Mouse (Mus musculus): Measurements from ENCODE around the gene Calr4. TPM values are rescaled to one million over a fixed set of nuclear protein-coding genes. Genes with fewer than 3 reads are reported as not detected.

Calr4 gene
- polyA plus RNA-seq, 1 experiment from 2014 or later, result 2.2 TPM

DNA sequence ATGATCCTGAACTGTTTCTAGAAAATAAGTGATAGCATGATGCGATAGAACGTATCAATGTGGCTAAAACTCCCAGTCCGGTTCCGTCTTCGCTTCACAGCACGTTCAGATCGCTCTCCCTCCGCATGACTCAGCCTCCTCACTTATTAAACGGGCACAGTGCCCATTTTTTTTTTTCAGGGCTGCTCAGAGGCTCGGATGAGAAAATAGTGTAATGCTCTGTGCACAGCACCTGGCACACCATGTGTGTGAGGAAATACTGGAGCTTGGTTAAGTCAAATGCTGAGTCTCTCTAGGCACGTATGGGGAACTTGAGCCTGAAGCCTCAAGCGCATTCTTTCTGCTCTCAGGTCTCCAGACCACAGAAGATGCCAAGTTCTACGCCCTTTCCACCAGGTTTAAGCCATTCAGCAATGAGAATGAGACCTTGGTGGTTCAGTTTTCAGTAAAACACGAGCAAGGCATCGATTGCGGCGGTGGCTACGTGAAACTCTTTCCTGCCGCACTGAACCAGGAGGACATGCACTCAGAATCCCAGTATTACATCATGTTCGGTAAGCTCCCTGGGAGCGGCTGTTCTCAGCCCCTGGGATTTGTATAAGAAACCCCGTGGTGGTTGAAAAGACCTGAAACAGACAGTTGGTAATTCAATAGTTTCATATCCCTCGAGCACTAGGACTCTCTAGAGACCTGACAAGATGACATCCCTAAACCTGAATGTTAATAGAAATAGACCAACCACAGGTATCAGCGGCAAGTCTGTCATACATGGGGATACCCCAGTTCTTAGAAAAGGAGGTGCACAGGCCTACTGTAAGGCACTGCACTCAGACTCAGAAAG is 4.4 kb downstream of the Calr4 start:
- Histone ChIP-seq H3K9me3 (no peaks in the 10 kb centered on the region), H3K27ac (replicated peaks) (no peak overlapping the region), H3K27me3 (no peaks in the 10 kb centered on the region), H3K4me2 (no peak overlapping the region), H3K4me3 (no peak overlapping the region), H3K36me3 (no peaks in the 10 kb centered on the region), H3K4me1 (replicated peaks) (peaks cover 22% of the 10 kb centered on the region), H3K9ac (no peak overlapping the region)
- no peak for ATAC-seq (ENCODE audit: low FRiP score, low read depth)
- 68% methylated on average over 24 of the region's 24 CpGs for WGBS

DNA sequence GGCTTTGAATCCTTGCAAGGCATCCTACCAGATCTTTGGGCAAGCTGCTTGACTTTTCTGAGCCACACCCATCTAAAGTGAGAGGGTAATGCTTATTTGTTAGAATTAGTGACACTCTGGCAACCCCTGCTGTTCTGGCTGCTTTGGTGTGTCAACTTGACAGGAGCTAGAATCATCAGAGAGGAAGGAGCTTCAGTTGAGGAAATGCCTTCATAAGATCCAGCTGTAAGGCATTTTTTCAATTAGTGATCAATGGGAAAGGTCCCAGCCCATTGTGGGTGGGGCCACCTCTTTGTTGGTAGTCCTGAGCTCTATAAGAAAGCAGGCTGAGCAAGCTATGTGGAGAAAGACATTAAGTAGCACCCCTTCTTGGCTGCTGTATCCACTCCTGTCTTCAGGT is 6.9 kb downstream of the Calr4 start:
- no peak overlapping the region for H3K4me2 ChIP-seq
- H3K27me3 ChIP-seq, result no peaks in the 10 kb centered on the region
- H3K9me3 ChIP-seq, result no peaks in the 10 kb centered on the region
- H3K4me3 ChIP-seq, result no peak overlapping the region
- H3K36me3 ChIP-seq, result no peaks in the 10 kb centered on the region
- no peak overlapping the region for H3K27ac ChIP-seq (replicated peaks)
- ATAC-seq (ENCODE audit: low FRiP score, low read depth), result no peak
- H3K9ac ChIP-seq, result no peak overlapping the region
- peaks cover 13% of the 10 kb centered on the region for H3K4me1 ChIP-seq (replicated peaks)

DNA sequence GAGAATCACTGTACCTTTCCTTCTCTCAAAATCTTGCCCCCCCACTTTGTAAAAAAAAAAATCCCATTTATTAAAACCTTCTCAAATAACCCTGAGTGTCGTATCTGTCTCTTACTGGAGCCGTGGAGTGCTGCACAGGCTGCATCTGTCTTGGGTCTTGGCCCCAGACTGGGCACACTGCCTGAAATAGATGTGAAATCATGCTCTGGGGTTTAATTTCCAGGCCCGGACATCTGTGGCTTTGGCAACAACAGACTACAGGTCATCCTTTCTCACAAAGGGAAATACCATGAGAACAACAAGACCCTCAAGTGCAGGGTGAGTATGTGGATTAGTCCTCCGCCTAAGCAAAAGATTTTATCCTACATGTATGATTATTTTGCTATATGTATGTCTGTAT is 7.6 kb downstream of the Calr4 start:
- H3K36me3 ChIP-seq, result no peaks in the 10 kb centered on the region
- no peak overlapping the region for H3K27ac ChIP-seq (replicated peaks)
- no peaks in the 10 kb centered on the region for H3K9me3 ChIP-seq
- ATAC-seq (ENCODE audit: low FRiP score, low read depth), result 0 out of 2 replicates have a peak, but pooled peaks have one; percentile 58
- no peak overlapping the region for H3K4me3 ChIP-seq
- no peaks in the 10 kb centered on the region for H3K27me3 ChIP-seq
- H3K4me1 ChIP-seq (replicated peaks), result peaks cover 6% of the 10 kb centered on the region
- 48% methylated on average over 4 of the region's 4 CpGs for WGBS
- no peak overlapping the region for H3K4me2 ChIP-seq
- H3K9ac ChIP-seq, result no peak overlapping the region

DNA sequence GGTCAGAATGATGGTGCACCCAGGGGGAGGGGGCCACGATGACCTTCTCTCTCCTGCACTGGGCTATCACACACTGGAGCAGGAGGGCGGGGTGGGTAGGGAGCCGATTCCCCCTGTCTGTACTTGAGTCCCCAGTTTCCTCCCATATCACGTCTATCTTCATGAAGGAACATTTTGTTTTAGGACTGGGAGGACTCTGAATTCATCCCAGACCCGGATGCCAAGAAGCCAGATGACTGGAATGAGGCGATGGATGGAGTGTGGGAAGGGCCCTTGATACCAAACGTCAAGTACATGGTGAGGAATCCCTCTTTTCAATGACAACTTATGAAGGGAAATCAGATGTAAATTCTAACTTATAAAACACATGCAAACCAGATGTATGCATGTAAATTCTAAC is 10.2 kb downstream of the Calr4 start:
- 91% methylated on average over 7 of the region's 7 CpGs for WGBS
- no peak for ATAC-seq (ENCODE audit: low FRiP score, low read depth)
- no peak overlapping the region for H3K27ac ChIP-seq (replicated peaks)

DNA sequence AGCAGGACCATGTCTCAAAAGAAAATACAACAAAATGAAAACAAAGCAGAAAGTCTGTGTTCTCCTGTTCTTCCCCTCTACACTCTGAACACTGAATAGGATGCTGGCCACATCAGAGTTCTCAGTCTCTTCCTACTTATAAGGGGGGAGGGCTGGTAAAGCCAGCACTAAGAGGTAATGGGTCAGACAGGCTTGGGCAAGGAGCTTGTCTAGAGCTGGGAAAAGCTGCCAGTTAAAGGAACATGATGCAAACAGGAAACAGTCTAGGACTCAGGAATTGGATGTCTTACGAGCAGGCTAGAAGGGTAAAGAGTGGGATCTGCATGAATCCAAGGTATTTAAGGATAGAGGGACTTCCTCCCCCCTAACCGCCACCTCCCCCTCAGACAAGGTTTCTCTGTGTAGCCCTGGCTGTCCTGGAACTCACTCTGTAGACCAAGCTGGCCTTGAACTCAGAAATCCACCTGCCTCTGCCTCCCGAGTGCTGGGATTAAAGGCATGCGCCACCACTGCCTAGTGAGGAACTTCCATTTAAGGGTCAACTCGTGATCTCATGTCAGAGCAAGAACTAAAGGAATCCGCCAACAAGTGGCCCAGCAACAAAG is 10.8 kb downstream of the Calr4 start:
- Histone ChIP-seq H3K9me3 (no peaks in the 10 kb centered on the region), H3K4me1 (replicated peaks) (peaks cover 4% of the 10 kb centered on the region; the same call in 1 of the 2 replicates), H3K4me2 (no peak overlapping the region), H3K27me3 (no peaks in the 10 kb centered on the region), H3K36me3 (no peaks in the 10 kb centered on the region), H3K27ac (replicated peaks) (no peak overlapping the region), H3K9ac (no peak overlapping the region), H3K4me3 (no peak overlapping the region)
- 88% methylated on average over 6 of the region's 6 CpGs for WGBS
- ATAC-seq (ENCODE audit: low FRiP score, low read depth), result no peak

More for the DNA sequence above, 10.2 kb downstream of the Calr4 start:
- Histone ChIP-seq H3K9me3 (no peaks in the 10 kb centered on the region), H3K4me2 (no peak overlapping the region), H3K4me3 (no peak overlapping the region), H3K4me1 (replicated peaks) (peaks cover 4% of the 10 kb centered on the region; the same call in 1 of the 2 replicates), H3K36me3 (no peaks in the 10 kb centered on the region), H3K9ac (no peak overlapping the region), H3K27me3 (no peaks in the 10 kb centered on the region)

DNA sequence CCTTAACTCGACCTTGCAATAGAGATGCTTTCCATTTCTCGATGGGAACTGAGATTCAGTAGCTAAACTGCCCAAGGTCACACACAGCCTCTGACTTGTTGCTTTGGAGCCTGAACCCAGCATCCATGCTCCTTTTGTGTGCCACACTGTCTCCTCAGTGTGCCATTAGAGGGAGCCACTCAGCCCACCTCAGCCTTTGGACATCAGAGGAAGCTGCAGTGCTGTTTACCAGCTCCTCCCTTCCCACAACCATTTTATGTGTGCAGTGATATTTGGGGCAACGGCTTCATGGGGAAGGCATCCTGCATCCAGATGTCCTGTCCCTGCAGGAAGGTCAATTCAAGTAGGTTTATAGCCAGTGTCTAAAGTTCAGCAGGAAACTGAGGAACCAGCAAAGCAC is 17.3 kb downstream of the Calr4 start:
- H3K4me1 ChIP-seq (replicated peaks), result no peaks in the 10 kb centered on the region
- no peak overlapping the region for H3K4me2 ChIP-seq
- no peak for ATAC-seq (ENCODE audit: low FRiP score, low read depth)
- H3K36me3 ChIP-seq, result no peaks in the 10 kb centered on the region
- no peak overlapping the region for H3K9ac ChIP-seq
- no peaks in the 10 kb centered on the region for H3K9me3 ChIP-seq
- 52% methylated on average over 3 of the region's 3 CpGs for WGBS
- H3K27ac ChIP-seq (replicated peaks), result no peak overlapping the region
- H3K27me3 ChIP-seq, result no peaks in the 10 kb centered on the region
- no peak overlapping the region for H3K4me3 ChIP-seq

DNA sequence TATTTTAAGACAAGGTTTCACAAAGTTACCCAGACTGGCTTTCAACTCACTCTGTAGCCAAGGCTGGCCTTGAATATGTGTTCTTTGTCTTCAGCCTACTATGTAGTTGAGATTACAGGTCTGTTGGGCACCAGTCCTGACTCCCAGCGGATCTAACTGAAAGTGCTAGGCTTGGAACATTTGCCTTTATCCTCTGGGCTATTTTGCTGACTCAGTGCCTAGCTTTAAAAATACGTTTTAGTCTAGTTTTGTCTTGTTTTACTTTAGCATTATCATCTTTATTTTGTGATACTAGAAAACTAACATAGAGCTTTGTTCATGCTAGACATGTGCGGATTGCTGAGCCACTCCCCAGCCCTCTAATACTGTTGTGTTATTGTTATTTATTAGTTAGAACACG is 17.9 kb downstream of the Calr4 start:
- no peak overlapping the region for H3K4me2 ChIP-seq
- no peak overlapping the region for H3K9ac ChIP-seq
- no peak overlapping the region for H3K4me3 ChIP-seq
- H3K27me3 ChIP-seq, result no peaks in the 10 kb centered on the region
- 82% methylated on average over 4 of the region's 4 CpGs for WGBS
- H3K27ac ChIP-seq (replicated peaks), result no peak overlapping the region
- ATAC-seq (ENCODE audit: low FRiP score, low read depth), result no peak
- no peaks in the 10 kb centered on the region for H3K4me1 ChIP-seq (replicated peaks)
- no peaks in the 10 kb centered on the region for H3K9me3 ChIP-seq
- no peaks in the 10 kb centered on the region for H3K36me3 ChIP-seq

DNA sequence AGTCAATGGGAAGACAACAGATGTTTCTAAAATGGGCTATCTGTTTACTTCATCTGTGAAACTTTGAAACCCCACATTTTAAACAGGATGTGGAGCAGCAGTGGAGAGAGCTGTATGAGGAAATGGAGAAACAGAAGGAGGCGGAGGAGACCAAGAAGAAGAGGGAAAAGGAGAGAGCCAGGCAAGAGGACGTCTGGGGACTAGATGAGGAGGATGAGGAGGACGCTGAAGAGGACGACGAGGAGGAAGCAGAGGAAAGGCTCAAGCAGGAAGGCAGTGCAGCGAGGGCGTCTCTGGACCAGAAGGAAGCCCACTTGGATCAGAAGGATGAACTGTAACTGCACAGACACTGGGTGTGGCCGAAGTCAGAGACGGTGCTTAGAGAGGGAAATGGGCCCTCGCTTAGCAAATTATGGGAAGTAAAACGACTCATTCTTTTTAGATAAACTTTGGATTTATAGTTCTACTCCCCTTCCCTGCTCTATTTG is 19.4 kb downstream of the Calr4 start:
- H3K36me3 ChIP-seq, result no peaks in the 10 kb centered on the region
- no peak for ATAC-seq (ENCODE audit: low FRiP score, low read depth)
- H3K4me1 ChIP-seq (replicated peaks), result no peaks in the 10 kb centered on the region
- H3K9me3 ChIP-seq, result no peaks in the 10 kb centered on the region
- WGBS, result 81% methylated on average over 11 of the region's 11 CpGs
- H3K4me2 ChIP-seq, result no peak overlapping the region
- H3K9ac ChIP-seq, result no peak overlapping the region
- no peak overlapping the region for H3K27ac ChIP-seq (replicated peaks)
- H3K27me3 ChIP-seq, result no peaks in the 10 kb centered on the region
- H3K4me3 ChIP-seq, result no peak overlapping the region

DNA sequence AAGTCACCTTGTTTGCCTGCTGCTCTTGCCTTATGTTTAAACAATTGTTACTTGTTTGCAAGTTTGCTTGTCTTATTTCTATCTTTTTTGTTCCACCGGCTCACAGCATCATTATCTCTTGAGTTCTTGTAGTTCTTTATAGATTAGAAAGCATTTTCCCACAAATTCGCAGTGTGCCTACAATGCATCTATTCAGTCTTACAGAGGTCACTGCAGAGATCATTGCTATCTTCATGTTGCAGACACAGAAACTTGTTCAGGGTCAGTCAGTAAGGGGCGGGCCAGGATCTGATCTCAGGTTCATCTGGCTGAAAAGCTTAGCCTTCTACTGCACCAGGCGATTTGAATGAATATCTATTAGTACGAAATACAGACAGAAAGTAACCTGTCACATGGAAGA is 20.2 kb downstream of the Calr4 start:
- Histone ChIP-seq H3K9me3 (no peaks in the 10 kb centered on the region), H3K4me3 (no peak overlapping the region), H3K36me3 (no peaks in the 10 kb centered on the region), H3K27ac (replicated peaks) (no peak overlapping the region), H3K27me3 (no peaks in the 10 kb centered on the region), H3K4me1 (replicated peaks) (no peaks in the 10 kb centered on the region), H3K4me2 (no peak overlapping the region), H3K9ac (no peak overlapping the region)
- WGBS, result 83% methylated on average over 5 of the region's 5 CpGs
- ATAC-seq (ENCODE audit: low FRiP score, low read depth), result no peak

DNA sequence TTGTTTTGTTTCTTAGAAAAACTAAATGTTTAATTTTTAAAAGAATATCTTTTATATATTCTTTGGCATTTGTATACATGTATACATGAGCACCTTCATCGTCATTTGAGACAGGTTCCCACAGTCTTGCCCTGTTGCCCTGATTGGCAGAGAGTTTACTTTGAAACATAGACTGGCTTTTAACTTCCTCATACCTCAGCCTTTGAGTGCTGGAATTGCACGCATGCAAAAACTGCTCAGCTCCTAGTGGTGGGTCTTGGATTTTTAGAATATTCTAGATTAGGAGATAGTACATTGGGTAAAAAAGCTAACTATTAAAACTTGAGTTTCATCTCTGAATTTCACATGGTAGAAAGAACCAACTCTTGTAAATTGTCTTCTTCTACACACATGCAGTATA is 21.0 kb downstream of the Calr4 start:
- Histone ChIP-seq H3K4me3 (no peak overlapping the region), H3K36me3 (no peaks in the 10 kb centered on the region), H3K4me2 (no peak overlapping the region), H3K27me3 (no peaks in the 10 kb centered on the region), H3K27ac (replicated peaks) (no peak overlapping the region), H3K9me3 (no peaks in the 10 kb centered on the region), H3K4me1 (replicated peaks) (no peaks in the 10 kb centered on the region), H3K9ac (no peak overlapping the region)
- 90% methylated on average over 2 of the region's 2 CpGs for WGBS
- ATAC-seq (ENCODE audit: low FRiP score, low read depth), result no peak

DNA sequence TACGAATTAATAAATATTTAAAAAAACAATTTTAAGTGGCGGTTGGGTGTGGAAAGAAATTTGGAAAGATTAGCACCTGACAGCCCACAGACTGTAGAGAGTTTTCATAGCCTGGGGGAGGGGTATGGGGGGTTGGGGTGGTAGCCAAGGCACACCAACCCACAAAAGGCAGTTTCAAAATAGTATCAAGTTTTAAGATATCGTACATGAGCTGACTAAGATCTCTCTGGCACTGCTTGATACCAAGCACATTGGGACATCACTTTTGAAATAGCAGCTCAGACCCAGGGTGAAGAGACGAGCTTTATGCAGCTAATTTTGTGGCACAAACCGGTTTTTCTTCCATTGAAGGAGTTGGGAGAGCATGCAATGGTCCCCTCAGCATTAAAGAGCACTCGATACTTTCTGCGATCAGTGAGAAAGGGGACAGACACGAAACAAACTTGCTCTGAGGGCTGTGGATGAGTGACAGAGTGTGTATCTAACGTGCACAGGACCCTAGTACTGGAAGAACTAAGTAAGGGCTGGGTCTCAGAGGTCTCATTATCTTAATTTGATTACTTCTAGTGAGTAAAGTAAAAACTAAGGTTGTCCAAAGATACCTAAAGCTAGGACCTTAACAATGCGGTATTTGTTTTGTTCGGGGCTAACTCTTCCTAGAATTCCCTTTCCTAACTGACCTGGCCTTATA is 21.6 kb downstream of the Calr4 start:
- Histone ChIP-seq H3K27me3 (no peaks in the 10 kb centered on the region), H3K27ac (replicated peaks) (no peak overlapping the region), H3K4me2 (no peak overlapping the region), H3K9ac (no peak overlapping the region), H3K9me3 (no peaks in the 10 kb centered on the region), H3K4me1 (replicated peaks) (no peaks in the 10 kb centered on the region), H3K36me3 (no peaks in the 10 kb centered on the region), H3K4me3 (no peak overlapping the region)
- no peak for ATAC-seq (ENCODE audit: low FRiP score, low read depth)
- 89% methylated on average over 11 of the region's 11 CpGs for WGBS

DNA sequence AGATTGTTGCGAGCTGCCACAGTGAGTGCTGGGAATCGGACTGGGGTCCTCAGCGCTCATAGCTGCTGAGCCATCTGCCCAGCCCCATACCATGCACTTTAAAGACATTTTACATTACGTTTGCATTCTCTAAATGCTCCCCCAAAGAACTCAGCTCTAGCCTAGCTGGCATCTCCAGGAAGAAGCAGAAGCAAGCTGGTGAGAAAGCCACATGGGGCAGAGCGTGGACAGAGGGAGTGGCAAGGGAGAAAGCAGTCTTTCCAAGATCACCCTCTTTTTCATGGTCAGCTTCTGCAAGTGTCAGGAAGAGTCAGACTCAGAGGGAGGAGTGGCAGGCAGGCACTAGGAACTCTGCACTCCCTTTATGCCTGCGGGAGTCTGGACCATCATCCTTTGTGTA is 22.5 kb downstream of the Calr4 start:
- H3K27ac ChIP-seq (replicated peaks), result no peak overlapping the region
- H3K9ac ChIP-seq, result no peak overlapping the region
- no peak overlapping the region for H3K4me3 ChIP-seq
- 85% methylated on average over 6 of the region's 6 CpGs for WGBS
- H3K4me2 ChIP-seq, result no peak overlapping the region
- H3K4me1 ChIP-seq (replicated peaks), result no peaks in the 10 kb centered on the region
- ATAC-seq (ENCODE audit: low FRiP score, low read depth), result no peak
- no peaks in the 10 kb centered on the region for H3K27me3 ChIP-seq
- no peaks in the 10 kb centered on the region for H3K36me3 ChIP-seq
- no peaks in the 10 kb centered on the region for H3K9me3 ChIP-seq
